Mouse (Mus musculus) lung, adult 2 months (tissue): ENCODE results near the gene Galnt16.

Experiments used
- CTCF ChIP-seq: fragments of 200-500 bp; IDR thresholded peaks from 2 replicates; pipeline ENCODE4 v1.5.1; 2011; ENCODE audit warnings: mild to moderate bottlenecking, low read length, control low read depth; ENCODE audit not compliant: insufficient read depth
- POLR2A ChIP-seq: fragments of 200-500 bp; IDR thresholded peaks from 2 replicates; pipeline ENCODE4 v1.6.1; 2011; ENCODE audit warnings: low read depth, mild to moderate bottlenecking, control low read depth, low read length, borderline replicate concordance; ENCODE audit errors: extremely low read depth

- TF ChIP-seq CTCF (no peak), POLR2A (no peak)
Observed at GRCm38 (mm10) chr12:80574318-80574717, 56.2 kb downstream of the Galnt16 start.
